Comparison of ENCODE assay signal across 21 mouse cellular contexts in genomic region chr4:154071941-154072340, GRCm38 (mm10). TPM values are rescaled to one million over a fixed set of nuclear protein-coding genes. Genes with fewer than 3 reads are reported as not detected.
DNase-seq lines count a peak whose midpoint lies in the region; ATAC-seq lines count a peak whose summit lies in the region.
"Had no signal": no experiment of that assay in that cellular context is flagged by ENCODE, and none has a peak within 500 bp of the region (broad histone marks: within the 10 kb centered on the region; RNA-seq: fewer than 3 reads in every experiment).

No protein-coding gene starts in this region.

- peak overlapping the region; percentile 29 for H3K4me2 ChIP-seq in embryonic facial prominence, embryonic 12.5 days (replicated peaks)
- peak overlapping the region; percentile 38 for H3K4me2 ChIP-seq in hindbrain, embryonic 12.5 days (replicated peaks)
- H3K4me2 ChIP-seq in midbrain, embryonic 13.5 days (replicated peaks), result peak overlapping the region; percentile 28
- H3K4me2 ChIP-seq: heart, embryonic 11.5 days; lung, embryonic 15.5 days had no signal

- 12% methylated on average over 15 of the region's 16 CpGs for WGBS in embryonic facial prominence, embryonic 12.5 days
- WGBS in hindbrain, embryonic 12.5 days, result 15% methylated on average over 16 of the region's 16 CpGs
- 25% methylated on average over 15 of the region's 16 CpGs for WGBS in midbrain, embryonic 13.5 days

- H3K9me3 ChIP-seq in embryonic facial prominence, embryonic 12.5 days, result no peaks in the 10 kb centered on the region
- H3K9me3 ChIP-seq in hindbrain, embryonic 12.5 days (replicated peaks), result no peaks in the 10 kb centered on the region
- no peaks in the 10 kb centered on the region for H3K9me3 ChIP-seq in midbrain, embryonic 13.5 days
- H3K9me3 ChIP-seq: embryonic facial prominence, embryonic 15.5 days; lung, embryonic 15.5 days had no signal

- no peaks in the 10 kb centered on the region for H3K36me3 ChIP-seq in embryonic facial prominence, embryonic 12.5 days
- no peaks in the 10 kb centered on the region for H3K36me3 ChIP-seq in hindbrain, embryonic 12.5 days
- no peaks in the 10 kb centered on the region for H3K36me3 ChIP-seq in midbrain, embryonic 13.5 days
- H3K36me3 ChIP-seq: embryonic facial prominence, embryonic 15.5 days; G1E; lung, embryonic 15.5 days had no signal

- peaks cover 5% of the 10 kb centered on the region; the same call in 1 of the 2 replicates for H3K4me1 ChIP-seq in embryonic facial prominence, embryonic 12.5 days
- peaks cover 7% of the 10 kb centered on the region; the same call in 1 of the 2 replicates for H3K4me1 ChIP-seq in hindbrain, embryonic 12.5 days
- peaks cover 4% of the 10 kb centered on the region; the same call in 1 of the 2 replicates for H3K4me1 ChIP-seq in midbrain, embryonic 13.5 days (replicated peaks)
- H3K4me1 ChIP-seq: lung, embryonic 15.5 days had no signal

- no peak for ATAC-seq in embryonic facial prominence, embryonic 12.5 days (ENCODE audit: insufficient number of reproducible peaks, insufficient read depth, low FRiP score, low TSS enrichment)
- no peak for ATAC-seq in hindbrain, embryonic 12.5 days (ENCODE audit: low FRiP score)
- ATAC-seq in midbrain, embryonic 13.5 days, result no peak

- peak; percentile 25 for DNase-seq in brain, adult 2 months (ENCODE audit: low read depth, low spot score)
- no peak for DNase-seq in heart, adult 8-10 months (ENCODE audit: low spot score)
- DNase-seq in spleen, adult 18-20 months, result no peak
- DNase-seq in testis, postnatal 10 days (ENCODE audit: low spot score), result no peak
- DNase-seq: adrenal gland, postnatal 10 days; cerebellum, postnatal 14 days; kidney, adult 9 months had no signal

- no peak overlapping the region for H3K4me3 ChIP-seq in embryonic facial prominence, embryonic 12.5 days
- peak overlapping the region; percentile 10; the same call in 1 of the 2 replicates for H3K4me3 ChIP-seq in hindbrain, embryonic 12.5 days
- H3K4me3 ChIP-seq in midbrain, embryonic 13.5 days (replicated peaks), result no peak overlapping the region
- H3K4me3 ChIP-seq: embryonic facial prominence, embryonic 15.5 days; lung, embryonic 15.5 days had no signal

- H3K27ac ChIP-seq in embryonic facial prominence, embryonic 12.5 days, result no peak overlapping the region
- H3K27ac ChIP-seq in hindbrain, embryonic 12.5 days, result no peak overlapping the region
- no peak overlapping the region for H3K27ac ChIP-seq in midbrain, embryonic 13.5 days
- H3K27ac ChIP-seq: lung, embryonic 15.5 days had no signal

- no peak overlapping the region for H3K9ac ChIP-seq in embryonic facial prominence, embryonic 12.5 days
- H3K9ac ChIP-seq in hindbrain, embryonic 12.5 days, result no peak overlapping the region
- H3K9ac ChIP-seq in midbrain, embryonic 13.5 days (replicated peaks), result no peak overlapping the region
- H3K9ac ChIP-seq: embryonic facial prominence, embryonic 15.5 days; lung, embryonic 15.5 days had no signal

- H3K27me3 ChIP-seq in embryonic facial prominence, embryonic 12.5 days, result peaks cover 48% of the 10 kb centered on the region
- H3K27me3 ChIP-seq in hindbrain, embryonic 12.5 days, result peaks cover 45% of the 10 kb centered on the region
- peaks cover 44% of the 10 kb centered on the region for H3K27me3 ChIP-seq in midbrain, embryonic 13.5 days

RNA-seq across cellular contexts. Expression of gene Ccdc27, which starts 29.5 kb away (rescaled TPM):
- not detected in 2 replicates for polyA plus RNA-seq in embryonic facial prominence, embryonic 12.5 days (2016; fragmentation: Nextera tagmentation; extraction: Ambion mirVana)
- polyA plus RNA-seq in hindbrain, embryonic 12.5 days (2016; fragmentation: Nextera tagmentation; extraction: Ambion mirVana), result not detected in 2 replicates
- not detected in 2 replicates for polyA plus RNA-seq in midbrain, embryonic 13.5 days (2015; fragmentation: Nextera tagmentation; extraction: Ambion mirVana)
- not detected for total RNA-seq in heart, adult 8-10 months (2022)
- total RNA-seq: adrenal gland, postnatal 10 days; G1E; hematopoietic stem cell, adult 5-6 weeks; left cerebral cortex, adult 18-20 months; liver, adult 2 months; megakaryocyte progenitor cell, adult 5-6 weeks had no signal
- polyA plus RNA-seq: G1E; heart, embryonic 11.5 days; large intestine, adult 2 months; liver, adult 2 months; lung, embryonic 15.5 days; small intestine, adult 2 months; urinary bladder, adult 2 months had no signal

RNA-seq across cellular contexts. Expression of gene Smim1, which starts 45.9 kb away (rescaled TPM):
- polyA plus RNA-seq in embryonic facial prominence, embryonic 12.5 days (2016; fragmentation: Nextera tagmentation; extraction: Ambion mirVana), result 9.3 and 10.1 TPM in 2 replicates
- 5.9 and 6.0 TPM in 2 replicates for polyA plus RNA-seq in hindbrain, embryonic 12.5 days (2016; fragmentation: Nextera tagmentation; extraction: Ambion mirVana)
- 4.7 and 6.1 TPM in 2 replicates for polyA plus RNA-seq in midbrain, embryonic 13.5 days (2015; fragmentation: Nextera tagmentation; extraction: Ambion mirVana)
- total RNA-seq in heart, adult 8-10 months (2022), result 1 to 10 TPM; 4.5 to 9.7 (median 6.5) TPM
